Mouse (Mus musculus): ENCODE measurements around the gene Afdn.

GRCm38 (mm10) chr17:13742941-13743708, 17.2 kb upstream of the Afdn start:
- TF ChIP-seq EP300 (IDR thresholded peaks at IDR 0.05; ENCODE audit: low read depth): no peak
- TF ChIP-seq CTCF (IDR thresholded peaks at IDR 0.05; ENCODE audit: low read depth): no peak

All from heart, postnatal 0 days (tissue).